26 mouse cellular contexts compared by ENCODE assay signal in genomic region chr1:75778889-75779288, GRCm38 (mm10).
A peak's percentile ranks its signal among the peaks of the same experiment; 100 is the strongest.
DNase-seq lines count a peak whose midpoint lies in the region; ATAC-seq and TF ChIP-seq lines count a peak whose summit lies in the region.
"Had no signal": no experiment of that assay in that cellular context is flagged by ENCODE, and none has a peak within 500 bp of the region (broad histone marks: within the 10 kb centered on the region; RNA-seq: fewer than 3 reads in every experiment).

No protein-coding gene starts in this region.

- no peak overlapping the region for H3K4me2 ChIP-seq in midbrain, embryonic 15.5 days
- no peak overlapping the region for H3K4me2 ChIP-seq in intestine, embryonic 16.5 days (ENCODE audit: low read depth, low read length)
- H3K4me2 ChIP-seq: embryonic facial prominence, embryonic 15.5 days; heart, embryonic 15.5 days; limb, embryonic 13.5 days; liver, embryonic 11.5 days; lung, embryonic 15.5 days had no signal

- no peaks in the 10 kb centered on the region for H3K36me3 ChIP-seq in heart, adult 2 months (ENCODE audit: control insufficient read depth, insufficient read depth, low read length)
- H3K36me3 ChIP-seq in midbrain, embryonic 10.5 days: no peaks in the 10 kb centered on the region
- no peaks in the 10 kb centered on the region for H3K36me3 ChIP-seq in midbrain, embryonic 15.5 days (replicated peaks)
- no peaks in the 10 kb centered on the region for H3K36me3 ChIP-seq in limb, embryonic 10.5 days
- no peaks in the 10 kb centered on the region for H3K36me3 ChIP-seq in intestine, embryonic 16.5 days (ENCODE audit: control insufficient read depth, insufficient read depth, low read length)
- H3K36me3 ChIP-seq: embryonic facial prominence, embryonic 10.5 days; embryonic facial prominence, embryonic 15.5 days; heart, embryonic 10.5 days; heart, embryonic 15.5 days; limb, embryonic 13.5 days; lung, embryonic 15.5 days had no signal

- no peak for ATAC-seq in midbrain, embryonic 15.5 days (replicated peaks)
- no peak for ATAC-seq in intestine, embryonic 16.5 days
- ATAC-seq: activated CD4-positive, CD25-positive, alpha-beta regulatory T cell, adult 4 months; CD4-positive, CD25-positive, alpha-beta regulatory T cell, adult 4 months; intestine, postnatal 0 days had no signal

- peak; percentile 44 for DNase-seq in heart, adult 11 months
- DNase-seq in heart, adult 2 months: no peak
- no peak for DNase-seq in midbrain, embryonic 10.5 days (ENCODE audit: low spot score)
- peak; percentile 65 for DNase-seq in brain, embryonic 14.5 days (ENCODE audit: low read depth)
- DNase-seq in limb, embryonic 10.5 days (ENCODE audit: low spot score): no peak
- no peak for DNase-seq in Muller cell, postnatal 12 days (ENCODE audit: inconsistent ontology term)
- DNase-seq: adrenal gland, adult 2 months; adrenal gland, postnatal 36 days; cerebellum, adult 2 months; cerebellum, postnatal 14 days; gastrocnemius, postnatal 10 days; kidney, adult 9 months; kidney, postnatal 10 days; thymus, postnatal 4 days had no signal

- no peak overlapping the region for H3K9ac ChIP-seq in heart, adult 2 months (ENCODE audit: low read depth, low read length)
- no peak overlapping the region for H3K9ac ChIP-seq in midbrain, embryonic 15.5 days
- no peak overlapping the region for H3K9ac ChIP-seq in intestine, embryonic 16.5 days (ENCODE audit: low read depth, low read length)
- H3K9ac ChIP-seq: embryonic facial prominence, embryonic 15.5 days; heart, embryonic 15.5 days; limb, embryonic 13.5 days; lung, embryonic 15.5 days had no signal

- no peaks in the 10 kb centered on the region for H3K9me3 ChIP-seq in midbrain, embryonic 10.5 days (replicated peaks)
- H3K9me3 ChIP-seq in midbrain, embryonic 15.5 days: no peaks in the 10 kb centered on the region
- no peaks in the 10 kb centered on the region for H3K9me3 ChIP-seq in limb, embryonic 10.5 days (replicated peaks)
- no peaks in the 10 kb centered on the region for H3K9me3 ChIP-seq in intestine, embryonic 16.5 days (ENCODE audit: control insufficient read depth, low read length)
- H3K9me3 ChIP-seq: embryonic facial prominence, embryonic 10.5 days; embryonic facial prominence, embryonic 15.5 days; heart, embryonic 10.5 days; heart, embryonic 15.5 days; lung, embryonic 15.5 days had no signal

- TF ChIP-seq EP300 in heart, adult 2 months (IDR thresholded peaks at IDR 0.05; ENCODE audit: insufficient read depth, low read depth, low read length): no peak

- H3K79me2 ChIP-seq in heart, adult 2 months (replicated peaks; ENCODE audit: control insufficient read depth, insufficient read depth, low read length): no peaks in the 10 kb centered on the region

- no peaks in the 10 kb centered on the region for H3K27me3 ChIP-seq in heart, adult 2 months (ENCODE audit: control insufficient read depth, insufficient read depth, low read length)
- no peaks in the 10 kb centered on the region for H3K27me3 ChIP-seq in midbrain, embryonic 10.5 days (ENCODE audit: low read depth, poor library complexity, severe bottlenecking)
- H3K27me3 ChIP-seq in midbrain, embryonic 15.5 days (replicated peaks): no peaks in the 10 kb centered on the region
- no peaks in the 10 kb centered on the region for H3K27me3 ChIP-seq in limb, embryonic 10.5 days (ENCODE audit: low read depth, poor library complexity, severe bottlenecking)
- H3K27me3 ChIP-seq in intestine, embryonic 16.5 days (replicated peaks; ENCODE audit: control insufficient read depth, insufficient read depth, low read length): no peaks in the 10 kb centered on the region
- H3K27me3 ChIP-seq: embryonic facial prominence, embryonic 15.5 days; heart, embryonic 15.5 days; limb, embryonic 13.5 days; lung, embryonic 15.5 days had no signal

- no peaks in the 10 kb centered on the region for H3K4me1 ChIP-seq in heart, adult 2 months (ENCODE audit: control insufficient read depth, insufficient read depth, low read length)
- H3K4me1 ChIP-seq in midbrain, embryonic 10.5 days: peaks cover 10% of the 10 kb centered on the region
- H3K4me1 ChIP-seq in midbrain, embryonic 15.5 days: 0 out of 2 replicates have a peak, but pooled peaks cover 4% of the 10 kb centered on the region
- peaks cover 9% of the 10 kb centered on the region for H3K4me1 ChIP-seq in limb, embryonic 10.5 days
- H3K4me1 ChIP-seq in intestine, embryonic 16.5 days (ENCODE audit: control insufficient read depth, insufficient read depth, low read length): no peaks in the 10 kb centered on the region
- H3K4me1 ChIP-seq: embryonic facial prominence, embryonic 10.5 days; embryonic facial prominence, embryonic 15.5 days; heart, embryonic 10.5 days; heart, embryonic 15.5 days; lung, embryonic 15.5 days had no signal

- no peak overlapping the region for H3K27ac ChIP-seq in heart, adult 2 months
- 0 out of 2 replicates have a peak overlapping the region, but pooled peaks have one; percentile 33 for H3K27ac ChIP-seq in midbrain, embryonic 10.5 days (replicated peaks)
- H3K27ac ChIP-seq in midbrain, embryonic 15.5 days: no peak overlapping the region
- H3K27ac ChIP-seq in limb, embryonic 10.5 days: peak overlapping the region; percentile 61; the same call in 1 of the 2 replicates
- no peak overlapping the region for H3K27ac ChIP-seq in intestine, embryonic 16.5 days (ENCODE audit: low read length)
- H3K27ac ChIP-seq: embryonic facial prominence, embryonic 10.5 days; embryonic facial prominence, embryonic 15.5 days; heart, embryonic 10.5 days; heart, embryonic 15.5 days; limb, embryonic 13.5 days; lung, embryonic 15.5 days had no signal

- TF ChIP-seq POLR2A in heart, adult 2 months (IDR thresholded peaks at IDR 0.05; ENCODE audit: insufficient read depth, low read depth, low read length): no peak
- no peak for TF ChIP-seq POLR2A in brain, embryonic 14.5 days (IDR thresholded peaks at IDR 0.05; ENCODE audit: borderline replicate concordance, extremely low read depth, insufficient read depth, insufficient read length, poor library complexity, severe bottlenecking)

- H3K4me3 ChIP-seq in heart, adult 2 months: no peak overlapping the region
- no peak overlapping the region for H3K4me3 ChIP-seq in midbrain, embryonic 10.5 days
- no peak overlapping the region for H3K4me3 ChIP-seq in midbrain, embryonic 15.5 days
- H3K4me3 ChIP-seq in limb, embryonic 10.5 days: no peak overlapping the region
- no peak overlapping the region for H3K4me3 ChIP-seq in intestine, embryonic 16.5 days (ENCODE audit: low read length)
- H3K4me3 ChIP-seq: embryonic facial prominence, embryonic 10.5 days; embryonic facial prominence, embryonic 15.5 days; heart, embryonic 10.5 days; heart, embryonic 15.5 days; limb, embryonic 13.5 days; lung, embryonic 15.5 days had no signal

- TF ChIP-seq CTCF in heart, adult 2 months (IDR thresholded peaks at IDR 0.05): no peak
- no peak for TF ChIP-seq CTCF in brain, embryonic 14.5 days (IDR thresholded peaks at IDR 0.05; ENCODE audit: borderline replicate concordance, extremely low read depth, insufficient read depth, insufficient read length)

- intact Hi-C loops in heart, adult 2 months (cut with DNase I): no loop called here

- WGBS in heart, adult 2 months: 89% methylated on average over 8 of the region's 8 CpGs
- WGBS in midbrain, embryonic 10.5 days: 84% methylated on average over 8 of the region's 8 CpGs
- WGBS in midbrain, embryonic 15.5 days: 50% methylated on average over 8 of the region's 8 CpGs
- 70% methylated on average over 8 of the region's 8 CpGs for WGBS in limb, embryonic 10.5 days
- WGBS in intestine, embryonic 16.5 days: 74% methylated on average over 8 of the region's 8 CpGs

Comparison
In these comparisons a context has a peak if more than half of its experiments do, and no peak if none do; other contexts are left out.
1. DNase-seq: peak in heart, adult 11 months (single experiment) and brain, embryonic 14.5 days (single experiment); none in heart, adult 2 months (0 of 2), midbrain, embryonic 10.5 days (single experiment), limb, embryonic 10.5 days (single experiment) and Muller cell, postnatal 12 days (single experiment).
2. H3K27ac ChIP-seq: peak in midbrain, embryonic 10.5 days (single experiment) and limb, embryonic 10.5 days (single experiment); none in heart, adult 2 months (single experiment), midbrain, embryonic 15.5 days (single experiment) and intestine, embryonic 16.5 days (single experiment).